Mouse (Mus musculus) ES-Bruce4 (cell line): ENCODE results near the gene Chsy1.

Source experiments
- CTCF ChIP-seq: IDR thresholded peaks from one replicate; pipeline ENCODE4 v1.8.1; 2011; ENCODE audit warnings: low read depth, low read length
- EP300 ChIP-seq: IDR thresholded peaks from 2 replicates; pipeline ENCODE4 v1.6.1; 2011; ENCODE audit warnings: low read depth, low read length; ENCODE audit not compliant: insufficient read depth
- POLR2A ChIP-seq: IDR thresholded peaks from one replicate; pipeline ENCODE4 v1.8.1; 2011; ENCODE audit warnings: low read length; ENCODE audit not compliant: insufficient read depth

DNA sequence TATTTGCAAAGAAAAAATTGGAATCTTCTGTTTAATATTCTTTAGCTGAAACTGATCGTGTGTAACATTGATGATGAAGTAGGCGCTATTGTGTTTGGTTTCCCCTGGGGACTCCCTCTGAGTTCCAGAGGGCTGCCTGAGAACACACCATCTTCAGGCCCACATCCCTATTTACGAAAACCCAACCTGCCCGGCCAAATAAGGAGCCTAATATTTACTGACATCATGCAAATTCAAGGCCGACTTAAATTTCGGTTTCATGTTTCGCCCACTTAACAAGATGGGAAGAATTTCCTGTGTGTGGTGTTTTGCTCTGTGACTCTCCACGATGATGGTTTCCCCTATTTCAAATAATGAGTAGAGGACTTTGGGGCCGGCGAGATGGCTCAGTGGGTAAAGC, 89.1 kb downstream of the Chsy1 start:
- TF ChIP-seq POLR2A (no peak), CTCF (no peak), EP300 (no peak)
